Mouse (Mus musculus) small intestine, adult 2 months (tissue): Measurements from ENCODE around the gene Zfp628.

ENCODE experiments used
- CTCF ChIP-seq: fragments of 200-500 bp; IDR thresholded peaks from 2 replicates; pipeline ENCODE4 v1.5.1; 2012; ENCODE audit warnings: low read depth, mild to moderate bottlenecking, control low read depth, inconsistent platforms, low read length, moderate library complexity, mixed read lengths; ENCODE audit not compliant: insufficient replicate concordance, insufficient read length; ENCODE audit errors: extremely low read depth
- POLR2A ChIP-seq: fragments of 200-500 bp; IDR thresholded peaks from 2 replicates; pipeline ENCODE4 v1.6.1; 2012; ENCODE audit warnings: low read depth, mild to moderate bottlenecking, control low read depth, inconsistent platforms, low read length, moderate library complexity

GRCm38 (mm10) chr7:4886680-4887079 lies 28.3 kb upstream of the Zfp628 start:
- no peak for TF ChIP-seq CTCF
- TF ChIP-seq POLR2A, result no peak
